Mouse (Mus musculus): Measurements from ENCODE around the gene Pakap.

The Pakap gene

DNA sequence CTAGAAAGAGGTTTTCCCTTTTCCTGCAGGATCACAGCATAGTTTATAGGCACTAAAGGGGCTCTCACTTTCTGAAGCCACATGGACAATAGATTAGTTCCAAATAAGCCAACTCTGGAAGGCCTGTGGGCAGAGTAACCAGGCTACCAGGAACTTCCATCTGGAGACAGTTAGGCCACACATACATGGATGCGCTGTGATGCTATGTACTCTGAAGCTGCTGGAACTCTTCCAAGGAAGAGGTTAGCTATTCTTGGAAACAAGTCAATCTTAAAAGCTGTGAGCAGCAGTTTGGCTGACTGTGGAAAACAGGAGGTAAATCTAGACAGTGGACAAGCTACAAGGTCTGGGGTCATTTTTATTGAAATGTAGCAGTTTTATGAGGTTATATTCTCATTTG lies 196.4 kb downstream of the Pakap start:
- DNase-seq (ENCODE audit: low spot score in 2 of 2), result no peak

DNA sequence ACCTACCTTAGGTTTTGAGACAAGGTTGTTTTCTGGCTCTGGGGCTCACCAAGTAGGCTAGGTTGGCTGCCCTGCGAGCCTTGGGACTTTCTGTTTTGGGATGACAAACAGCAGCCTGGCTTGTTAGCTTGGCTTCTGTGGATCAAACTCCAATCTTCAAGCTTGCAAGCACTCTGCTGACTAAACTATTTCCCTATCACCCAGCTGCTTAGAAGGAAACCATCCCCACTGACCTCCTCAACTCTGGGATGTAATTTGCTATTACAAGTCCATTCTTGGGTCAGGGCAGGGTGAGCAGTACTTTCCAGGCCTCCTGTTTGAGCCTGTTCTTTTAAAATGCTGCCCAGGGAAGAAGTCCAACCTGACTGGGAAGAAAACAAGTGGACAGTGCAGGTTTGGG lies 196.9 kb downstream of the Pakap start:
- DNase-seq (ENCODE audit: low spot score in 2 of 2), result no peak

GRCm38 (mm10) chr4:57765806-57766205 lies 197.8 kb downstream of the Pakap start:
- no peak for DNase-seq (ENCODE audit: low spot score in 2 of 2)

DNA sequence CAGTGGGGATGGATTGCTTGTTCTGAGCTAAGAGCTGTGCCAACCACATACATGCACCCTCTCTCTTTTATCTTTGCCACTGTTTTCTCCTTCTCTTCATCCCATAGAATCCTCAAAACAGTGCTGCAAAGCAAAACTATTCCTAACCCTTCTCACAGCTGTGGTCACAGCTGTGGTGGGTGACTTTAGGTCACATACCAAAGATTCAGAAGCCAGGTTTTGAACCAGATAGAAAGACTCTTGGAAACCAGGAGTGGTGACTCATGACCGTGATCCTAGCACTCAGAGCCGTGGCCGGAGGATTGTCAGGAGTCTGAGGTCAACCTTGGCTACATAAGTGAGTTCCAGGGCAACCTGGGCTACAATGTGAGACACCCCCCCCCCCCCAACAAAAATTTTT lies 201.0 kb downstream of the Pakap start:
- no peak for DNase-seq (ENCODE audit: low spot score in 2 of 2)

- DNase-seq (ENCODE audit: low spot score in 2 of 2), result no peak
Measured at GRCm38 (mm10) chr4:57770185-57770823, 202.3 kb downstream of the Pakap start.

DNA sequence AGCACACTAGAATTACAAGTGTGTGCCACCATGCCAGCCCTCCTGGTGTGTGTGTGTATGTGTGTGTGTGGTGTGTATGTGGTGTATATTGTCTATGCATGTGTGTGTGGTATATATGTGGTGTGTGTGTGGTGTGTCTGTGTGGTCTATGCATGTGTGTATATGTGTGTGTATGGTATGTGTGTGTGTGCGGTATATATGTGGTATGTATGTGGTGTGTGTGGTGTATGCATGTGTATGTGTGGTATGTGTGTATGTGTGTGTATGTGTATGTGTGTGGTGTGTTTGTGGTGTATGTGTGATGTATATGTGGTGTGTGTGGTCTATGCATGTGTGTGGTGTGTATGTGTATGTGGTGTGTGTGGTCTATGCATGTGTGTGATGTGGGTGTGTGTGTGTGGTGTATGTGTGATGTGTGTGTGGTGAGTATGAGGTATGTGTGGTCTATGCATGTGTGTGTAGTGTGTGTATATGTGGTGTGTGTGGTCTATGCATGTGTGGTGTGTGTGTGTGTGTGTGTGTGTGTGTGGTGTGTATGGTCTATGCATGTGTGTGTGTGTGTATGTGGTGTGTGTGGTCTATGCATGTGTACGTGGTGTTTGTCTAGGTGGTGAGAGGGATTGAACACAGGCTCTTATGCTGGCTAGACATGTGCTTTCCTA lies 203.7 kb downstream of the Pakap start:
- no peak for DNase-seq (ENCODE audit: low spot score in 2 of 2)

DNA sequence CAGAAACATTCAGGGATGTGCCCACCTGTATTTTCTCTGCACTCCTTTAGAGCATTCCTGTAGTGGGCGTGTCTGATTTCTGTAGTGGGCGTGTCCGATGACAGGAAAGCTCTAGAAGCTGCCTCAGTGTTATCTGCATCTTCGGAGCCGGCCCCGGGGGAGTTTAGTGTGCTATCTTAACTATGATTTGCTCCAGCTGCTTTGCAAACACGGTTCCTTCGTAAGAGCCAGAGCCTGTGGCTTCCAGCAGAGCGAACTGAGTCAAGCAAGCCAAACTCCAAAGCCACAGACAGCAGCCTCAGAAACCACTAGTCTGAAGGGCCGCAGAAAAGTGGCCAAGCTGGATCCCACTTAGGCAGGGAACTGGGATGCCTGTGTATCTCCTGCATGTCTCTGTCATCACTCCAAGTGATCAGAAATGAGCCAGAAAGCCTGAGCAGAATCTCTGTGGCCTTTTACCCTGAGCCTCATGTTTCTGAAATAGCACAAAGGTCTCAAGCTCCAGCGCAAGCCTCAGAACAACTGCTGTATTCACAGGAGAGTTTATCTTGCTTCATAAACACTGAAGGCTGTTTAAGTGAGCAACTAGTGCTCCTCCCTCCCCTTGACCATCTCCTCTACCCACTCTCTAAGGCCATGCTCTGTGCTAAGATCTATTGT lies 205.0 kb downstream of the Pakap start:
- DNase-seq (ENCODE audit: low spot score in 2 of 2), result no peak

DNA sequence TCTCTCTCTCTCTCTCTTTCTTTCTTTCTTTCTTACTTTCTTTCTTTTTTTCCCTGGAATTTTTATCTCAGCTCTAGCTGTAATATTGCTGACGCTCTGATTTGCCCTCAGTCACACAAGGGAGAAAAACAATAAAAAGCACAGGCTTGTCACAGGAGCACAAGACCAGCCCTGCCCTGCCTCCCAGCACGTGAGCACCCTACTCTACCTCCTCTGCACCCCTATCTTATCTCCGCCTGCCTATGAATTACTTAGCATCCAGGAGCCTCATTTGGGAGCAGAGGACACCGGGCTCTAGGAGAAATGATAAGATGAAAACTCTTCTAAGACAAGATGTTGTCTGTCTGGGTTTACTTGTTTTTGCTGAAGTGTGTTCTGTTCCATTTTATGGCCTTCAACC lies 206.5 kb downstream of the Pakap start:
- no peak for DNase-seq (ENCODE audit: low spot score in 2 of 2)

DNA sequence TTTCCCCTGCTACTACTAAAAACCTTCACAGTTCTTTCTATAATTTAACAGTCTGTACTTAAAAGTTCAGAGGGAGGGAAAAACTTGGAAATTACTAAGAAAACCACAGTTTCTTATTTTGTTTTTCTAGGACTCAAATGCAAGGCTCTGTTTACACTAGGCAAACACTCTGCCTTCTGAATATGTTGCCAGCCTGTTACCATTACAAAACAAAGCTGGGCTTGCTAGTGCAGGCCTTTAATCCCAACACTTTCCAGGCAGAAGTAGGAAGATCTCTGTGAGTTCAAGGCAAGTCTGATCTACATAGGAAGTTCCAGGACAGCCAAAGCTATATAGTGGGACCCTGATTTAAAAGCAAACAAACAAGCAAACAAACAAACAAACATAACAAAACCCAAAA lies 207.6 kb downstream of the Pakap start:
- DNase-seq (ENCODE audit: low spot score in 2 of 2), result no peak

DNA sequence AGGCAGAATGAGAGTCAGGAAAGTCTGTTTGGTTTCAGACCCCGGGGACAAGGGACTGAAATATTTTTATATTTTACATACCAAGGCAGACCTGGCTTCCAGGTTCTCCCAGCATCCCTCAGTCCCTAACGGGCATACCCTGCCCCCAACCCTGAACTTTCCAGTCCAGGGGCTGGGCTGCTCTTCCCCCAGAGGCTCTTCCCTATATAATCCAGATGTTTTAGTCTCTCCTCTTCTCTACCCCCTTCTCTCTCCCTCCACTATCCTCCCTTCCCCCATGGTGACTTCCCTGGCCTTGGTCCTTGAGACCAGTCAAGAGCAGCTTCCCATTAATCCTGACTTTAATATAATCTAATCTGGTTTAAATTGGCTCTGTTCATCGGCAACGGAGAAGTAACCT lies 212.4 kb downstream of the Pakap start:
- DNase-seq (ENCODE audit: low spot score in 2 of 2), result no peak

GRCm38 (mm10) chr4:57780833-57781641 lies 213.1 kb downstream of the Pakap start:
- DNase-seq (ENCODE audit: low spot score in 2 of 2), result peak in 1 of 2 experiments; percentile 5

GRCm38 (mm10) chr4:57781994-57782393 lies 214.0 kb downstream of the Pakap start:
- DNase-seq (ENCODE audit: low spot score in 2 of 2), result peak in 1 of 2 experiments; percentile 41

GRCm38 (mm10) chr4:57782549-57783390 lies 214.8 kb downstream of the Pakap start:
- DNase-seq (ENCODE audit: low spot score in 2 of 2), result peak in 1 of 2 experiments; percentile 23

DNA sequence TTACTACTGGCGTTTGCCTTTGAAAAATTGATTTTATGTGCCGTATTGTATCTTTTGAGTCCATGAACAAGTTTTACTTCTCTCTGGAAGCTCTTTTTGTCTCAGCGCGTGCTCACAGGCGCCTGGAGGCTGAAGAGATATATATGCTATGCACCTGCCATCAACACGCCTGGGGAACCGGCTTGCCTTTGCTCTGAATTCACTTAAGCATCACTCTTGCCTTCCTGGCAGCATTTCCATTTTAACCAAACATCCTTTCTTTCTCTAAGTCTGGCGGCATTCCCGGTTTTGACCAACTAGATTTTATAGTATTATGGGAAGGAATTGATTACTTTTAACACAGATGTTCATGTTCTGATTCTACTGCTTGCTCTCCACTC lies 215.4 kb downstream of the Pakap start:
- DNase-seq (ENCODE audit: low spot score in 2 of 2), result no peak

DNA sequence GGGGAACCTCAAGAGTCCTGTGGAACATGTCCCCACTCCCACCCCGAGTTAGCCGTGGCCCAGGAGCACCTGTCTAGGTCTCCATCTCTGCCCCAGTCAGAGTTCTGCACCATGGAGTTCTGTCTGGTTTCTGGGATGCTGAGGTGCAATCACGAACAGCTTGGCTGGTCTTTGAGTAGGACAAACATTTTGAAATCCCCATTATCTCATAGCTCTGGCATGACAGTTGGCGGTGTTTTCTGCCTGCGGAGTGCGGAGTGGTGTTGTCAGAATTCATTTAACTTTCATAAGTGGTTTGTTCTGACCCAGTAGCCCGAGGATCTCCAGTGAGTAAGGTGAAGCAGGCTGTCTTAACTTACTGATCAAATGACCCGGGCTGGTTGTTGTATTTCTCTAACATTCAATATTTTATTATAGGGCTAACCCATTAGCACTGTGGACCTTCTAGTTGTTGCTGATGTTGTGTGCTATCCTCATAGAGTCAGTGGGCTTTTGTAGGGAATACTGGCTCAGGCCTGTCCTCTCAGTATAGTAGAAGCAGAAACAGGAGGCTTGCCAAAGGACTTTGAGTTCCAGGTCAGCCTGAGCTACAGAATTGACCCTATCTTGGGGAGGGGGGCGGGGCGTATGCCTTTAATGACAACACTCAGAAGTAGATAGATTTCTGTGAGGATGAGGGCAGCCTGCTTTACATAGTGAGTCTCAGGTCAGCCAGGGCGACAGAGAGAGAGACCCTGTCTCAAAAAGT lies 216.0 kb downstream of the Pakap start:
- peak in 1 of 2 experiments; percentile 3 for DNase-seq (ENCODE audit: low spot score in 2 of 2)

- no peak for DNase-seq (ENCODE audit: low spot score in 2 of 2)
Measured at GRCm38 (mm10) chr4:57788709-57789108, 220.7 kb downstream of the Pakap start.

- no peak for DNase-seq (ENCODE audit: low spot score in 2 of 2)
Measured at GRCm38 (mm10) chr4:57789118-57789517, 221.1 kb downstream of the Pakap start.

DNA sequence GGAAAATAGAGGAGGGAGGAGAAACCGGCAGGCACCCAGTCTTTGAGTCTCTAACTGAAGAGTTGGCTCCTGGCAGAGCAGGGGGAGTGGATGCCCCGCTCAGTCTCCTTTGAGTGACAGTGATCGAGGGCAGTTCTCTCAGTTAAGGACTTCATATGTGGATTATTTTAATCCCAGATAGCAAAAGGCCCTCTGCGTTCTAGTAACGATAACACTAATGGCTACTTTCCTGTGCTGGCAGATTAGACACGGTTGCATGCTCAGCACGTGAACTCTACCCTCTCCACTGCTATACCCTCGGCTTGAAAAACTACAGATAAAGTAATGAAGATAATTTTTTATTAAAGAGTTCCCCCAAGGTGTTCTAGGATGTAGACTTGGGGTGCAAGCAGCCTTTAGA lies 226.0 kb downstream of the Pakap start:
- DNase-seq (ENCODE audit: low spot score in 2 of 2), result no peak

GRCm38 (mm10) chr4:57794547-57794946 lies 226.6 kb downstream of the Pakap start:
- DNase-seq (ENCODE audit: low spot score in 2 of 2), result no peak

DNA sequence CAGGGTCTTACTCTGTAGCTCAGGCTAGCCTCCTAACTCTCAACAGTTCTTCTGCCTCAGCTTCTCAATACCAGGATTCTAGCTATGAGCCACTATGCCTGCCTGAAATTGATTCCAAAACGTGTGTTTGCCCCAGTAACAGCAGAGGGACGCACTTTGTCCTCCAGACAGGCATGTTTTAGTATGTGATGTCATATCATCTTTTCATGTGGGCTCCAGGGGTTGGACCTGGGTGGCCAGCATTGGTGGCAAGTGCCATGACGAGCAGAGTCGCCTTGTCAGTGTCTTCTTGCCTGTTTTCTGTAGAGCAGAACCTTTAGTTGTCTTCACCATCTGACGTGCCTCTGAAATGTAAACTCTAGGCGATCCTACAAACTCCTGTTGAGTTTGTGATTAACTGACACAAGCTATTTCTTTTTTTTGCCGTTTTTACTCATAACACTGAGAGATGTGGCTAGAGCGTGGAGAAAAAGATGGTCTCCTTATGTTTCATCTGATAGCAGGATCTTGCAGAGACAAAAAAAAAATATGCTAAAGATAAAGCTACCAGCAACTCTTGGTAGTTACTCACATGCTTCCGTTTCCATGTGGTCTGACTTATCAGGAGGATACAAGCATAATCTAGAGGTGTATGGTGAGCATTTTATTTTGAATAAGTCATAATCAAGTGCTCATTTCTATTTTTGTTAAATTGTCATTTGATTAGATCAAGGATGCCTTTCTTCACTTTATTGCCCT lies 229.7 kb downstream of the Pakap start:
- DNase-seq (ENCODE audit: low spot score in 2 of 2), result no peak
